ENCODE assay signal across 9 mouse cellular contexts in genomic region chr1:86381027-86381426, GRCm38 (mm10). TPM values are rescaled to one million over a fixed set of nuclear protein-coding genes. Genes with fewer than 3 reads are reported as not detected.
DNase-seq lines count a peak whose midpoint lies in the region; ATAC-seq and TF ChIP-seq lines count a peak whose summit lies in the region.
"Had no signal": no experiment of that assay in that cellular context is flagged by ENCODE, and none has a peak within 500 bp of the region (broad histone marks: within the 10 kb centered on the region; RNA-seq: fewer than 3 reads in every experiment).

No protein-coding gene starts in this region.

- H3K9me3 ChIP-seq in neural tube, embryonic 15.5 days (replicated peaks), result no peaks in the 10 kb centered on the region
- H3K9me3 ChIP-seq in embryonic facial prominence, embryonic 10.5 days, result no peaks in the 10 kb centered on the region
- no peaks in the 10 kb centered on the region for H3K9me3 ChIP-seq in heart, postnatal 0 days (replicated peaks; ENCODE audit: control insufficient read depth, low read length)

- no peaks in the 10 kb centered on the region for H3K27me3 ChIP-seq in neural tube, embryonic 15.5 days (replicated peaks)
- H3K27me3 ChIP-seq in embryonic facial prominence, embryonic 10.5 days (replicated peaks; ENCODE audit: low read depth, poor library complexity, severe bottlenecking), result no peaks in the 10 kb centered on the region
- H3K27me3 ChIP-seq in heart, postnatal 0 days (ENCODE audit: control insufficient read depth, insufficient read depth, low read length), result no peaks in the 10 kb centered on the region
- no peaks in the 10 kb centered on the region for H3K27me3 ChIP-seq in testis, adult 2 months (ENCODE audit: control insufficient read depth, insufficient read depth, low read length)

- H3K27ac ChIP-seq in neural tube, embryonic 15.5 days (replicated peaks), result no peak overlapping the region
- H3K27ac ChIP-seq in embryonic facial prominence, embryonic 10.5 days (replicated peaks), result no peak overlapping the region
- H3K27ac ChIP-seq in heart, postnatal 0 days (ENCODE audit: low read depth), result no peak overlapping the region
- no peak overlapping the region for H3K27ac ChIP-seq in left cerebral cortex, adult 2 months
- no peak overlapping the region for H3K27ac ChIP-seq in testis, adult 2 months (ENCODE audit: control insufficient read depth, insufficient read depth, low read depth, low read length)

- no peak for TF ChIP-seq POLR2A in testis, adult 2 months (IDR thresholded peaks at IDR 0.05; ENCODE audit: control insufficient read depth, low read depth, low read length)

- intact Hi-C loops in left cerebral cortex, adult 2 months (cut with DNase I), result no loop called here

- H3K4me2 ChIP-seq in neural tube, embryonic 15.5 days, result no peak overlapping the region
- peak overlapping the region; percentile 35 for H3K4me2 ChIP-seq in heart, postnatal 0 days (ENCODE audit: low read depth, low read length)

- no peak for ATAC-seq in neural tube, embryonic 15.5 days (ENCODE audit: low FRiP score)
- ATAC-seq in heart, postnatal 0 days (ENCODE audit: insufficient read depth, low read depth), result peak; percentile 58
- peak; percentile 91 for ATAC-seq in megakaryocyte progenitor cell, adult 5-6 weeks (replicated peaks; ENCODE audit: poor library complexity)

- no peaks in the 10 kb centered on the region for H3K36me3 ChIP-seq in neural tube, embryonic 15.5 days
- no peaks in the 10 kb centered on the region for H3K36me3 ChIP-seq in embryonic facial prominence, embryonic 10.5 days (replicated peaks)
- no peaks in the 10 kb centered on the region for H3K36me3 ChIP-seq in heart, postnatal 0 days (replicated peaks; ENCODE audit: control insufficient read depth, insufficient read depth, low read length)
- no peaks in the 10 kb centered on the region for H3K36me3 ChIP-seq in testis, adult 2 months (ENCODE audit: control insufficient read depth, insufficient read depth, low read length)

- peaks cover 7% of the 10 kb centered on the region; the same call in 1 of the 2 replicates for H3K4me1 ChIP-seq in neural tube, embryonic 15.5 days
- H3K4me1 ChIP-seq in embryonic facial prominence, embryonic 10.5 days, result 0 out of 2 replicates have a peak, but pooled peaks cover 4% of the 10 kb centered on the region
- peaks cover 25% of the 10 kb centered on the region for H3K4me1 ChIP-seq in heart, postnatal 0 days (ENCODE audit: control insufficient read depth, insufficient read depth)
- H3K4me1 ChIP-seq in testis, adult 2 months (ENCODE audit: control insufficient read depth, insufficient read depth, low read length), result peaks cover 2% of the 10 kb centered on the region; the same call in 1 of the 2 replicates

- TF ChIP-seq CTCF in heart, postnatal 0 days (IDR thresholded peaks at IDR 0.05; ENCODE audit: low read depth), result peak; percentile 79
- peak; percentile 71 for TF ChIP-seq CTCF in left cerebral cortex, adult 2 months (IDR thresholded peaks at IDR 0.05)
- peak; percentile 99 for TF ChIP-seq CTCF in testis, adult 2 months (IDR thresholded peaks at IDR 0.05; ENCODE audit: control insufficient read depth, insufficient read depth, insufficient replicate concordance, low read depth, low read length)

- no peak for TF ChIP-seq EP300 in heart, postnatal 0 days (IDR thresholded peaks at IDR 0.05; ENCODE audit: low read depth)

- WGBS in neural tube, embryonic 15.5 days, result 27% methylated on average over 13 of the region's 13 CpGs
- WGBS in embryonic facial prominence, embryonic 10.5 days, result 42% methylated on average over 13 of the region's 13 CpGs
- 21% methylated on average over 13 of the region's 13 CpGs for WGBS in heart, postnatal 0 days

- peak; percentile 43 for DNase-seq in neural tube, embryonic 10.5 days (ENCODE audit: extremely low spot score, low spot score)
- DNase-seq in adrenal gland, postnatal 25 days, result peak; percentile 76
- peak; percentile 62 for DNase-seq in embryonic facial prominence, embryonic 10.5 days (ENCODE audit: low spot score)
- DNase-seq in heart, postnatal 0 days (ENCODE audit: low spot score), result peak; percentile 84
- peak; percentile 36 to 53 for DNase-seq in left cerebral cortex, adult 2 months (ENCODE audit: extremely low spot score in 1 of 2, low spot score in 2 of 2)

- H3K4me3 ChIP-seq in neural tube, embryonic 15.5 days (replicated peaks), result no peak overlapping the region
- no peak overlapping the region for H3K4me3 ChIP-seq in embryonic facial prominence, embryonic 10.5 days
- H3K4me3 ChIP-seq in heart, postnatal 0 days (ENCODE audit: low read depth, low read length), result 0 out of 2 replicates have a peak overlapping the region, but pooled peaks have one; percentile 1
- no peak overlapping the region for H3K4me3 ChIP-seq in left cerebral cortex, adult 2 months
- H3K4me3 ChIP-seq in testis, adult 2 months (ENCODE audit: control insufficient read depth, low read depth, low read length), result peak overlapping the region; percentile 32

- H3K9ac ChIP-seq in neural tube, embryonic 15.5 days (replicated peaks), result no peak overlapping the region
- no peak overlapping the region for H3K9ac ChIP-seq in heart, postnatal 0 days (replicated peaks; ENCODE audit: low read depth, low read length)

RNA-seq across cellular contexts. Expression of gene Ncl, which starts 21.8 kb away (rescaled TPM):
- polyA plus RNA-seq in neural tube, embryonic 15.5 days (2015; fragmentation: Nextera tagmentation; extraction: Ambion mirVana), result 189 and 296 TPM in 2 replicates
- total RNA-seq in adrenal gland, postnatal 25 days (2021), result 238 and 311 TPM in 2 replicates
- 625 and 641 TPM in 2 replicates for polyA plus RNA-seq in embryonic facial prominence, embryonic 10.5 days (2016; fragmentation: Nextera tagmentation; extraction: Ambion mirVana)
- 11.2 and 31.7 TPM in 2 replicates for total RNA-seq in heart, postnatal 0 days (2014; rRNA removed; ENCODE audit: low replicate concordance)
- polyA plus RNA-seq in heart, postnatal 0 days (2015; fragmentation: Nextera tagmentation; extraction: Ambion mirVana), result 153 and 174 TPM in 2 replicates
- total RNA-seq in left cerebral cortex, adult 2 months (2021), result 100 to 1,000 TPM; 131 to 133 TPM
- 728 and 799 TPM in 2 replicates for total RNA-seq in megakaryocyte progenitor cell, adult 5-6 weeks (2015)
- total RNA-seq in megakaryocyte progenitor cell, adult 5-6 weeks (2017), result 665 and 1,023 TPM in 2 replicates
- 5.1 and 5.7 TPM in 2 replicates for polyA plus RNA-seq in testis, adult 2 months (2012; rRNA removed)

RNA-seq across cellular contexts. Expression of gene Nmur1, which starts 45.0 kb away (rescaled TPM):
- 0.13 TPM in 1 of 2 replicates, not detected in the other for polyA plus RNA-seq in neural tube, embryonic 15.5 days (2015; fragmentation: Nextera tagmentation; extraction: Ambion mirVana)
- total RNA-seq in adrenal gland, postnatal 25 days (2021), result not detected in 2 replicates
- 0.24 TPM in 1 of 2 replicates, not detected in the other for polyA plus RNA-seq in embryonic facial prominence, embryonic 10.5 days (2016; fragmentation: Nextera tagmentation; extraction: Ambion mirVana)
- total RNA-seq in heart, postnatal 0 days (2014; rRNA removed; ENCODE audit: low replicate concordance), result 0.31 TPM in 1 of 2 replicates, not detected in the other
- not detected in 2 replicates for polyA plus RNA-seq in heart, postnatal 0 days (2015; fragmentation: Nextera tagmentation; extraction: Ambion mirVana)
- total RNA-seq in left cerebral cortex, adult 2 months (2021), result not detected
- 1.0 TPM in 1 of 2 replicates, not detected in the other for total RNA-seq in megakaryocyte progenitor cell, adult 5-6 weeks (2015)
- total RNA-seq in megakaryocyte progenitor cell, adult 5-6 weeks (2017), result not detected in 2 replicates
- 11.7 and 23.8 TPM in 2 replicates for polyA plus RNA-seq in testis, adult 2 months (2012; rRNA removed)
- polyA plus RNA-seq: neural tube, embryonic 14.5 days had no signal

RNA-seq across cellular contexts. Expression of gene Tex44, which starts 45.1 kb away (rescaled TPM):
- polyA plus RNA-seq in neural tube, embryonic 15.5 days (2015; fragmentation: Nextera tagmentation; extraction: Ambion mirVana), result not detected in 2 replicates
- total RNA-seq in adrenal gland, postnatal 25 days (2021), result not detected in 2 replicates
- polyA plus RNA-seq in embryonic facial prominence, embryonic 10.5 days (2016; fragmentation: Nextera tagmentation; extraction: Ambion mirVana), result not detected in 2 replicates
- total RNA-seq in heart, postnatal 0 days (2014; rRNA removed; ENCODE audit: low replicate concordance), result not detected in 2 replicates
- polyA plus RNA-seq in heart, postnatal 0 days (2015; fragmentation: Nextera tagmentation; extraction: Ambion mirVana), result not detected in 2 replicates
- total RNA-seq in left cerebral cortex, adult 2 months (2021), result not detected
- not detected in 2 replicates for total RNA-seq in megakaryocyte progenitor cell, adult 5-6 weeks (2015)
- total RNA-seq in megakaryocyte progenitor cell, adult 5-6 weeks (2017), result not detected in 2 replicates
- polyA plus RNA-seq in testis, adult 2 months (2012; rRNA removed), result 140 and 142 TPM in 2 replicates
- polyA plus RNA-seq: neural tube, embryonic 14.5 days had no signal

Comparison
In these comparisons a context has a peak if more than half of its experiments do, and no peak if none do; other contexts are left out.
1. H3K4me3 ChIP-seq: peak in heart, postnatal 0 days (single experiment) and testis, adult 2 months (single experiment); none in neural tube, embryonic 15.5 days (single experiment), embryonic facial prominence, embryonic 10.5 days (single experiment) and left cerebral cortex, adult 2 months (single experiment).
2. Peak in every context shown above with its lines, with median percentiles within 50 percentile points of each other: DNase-seq and CTCF ChIP-seq.